Mouse (Mus musculus) urinary bladder, postnatal 14 days (tissue): Measurements from ENCODE around the gene Prr15l.

Experiments
- DNase-seq: peaks from one replicate; pipeline ENCODE4 v3.0.0; 2021; ENCODE audit warnings: low spot score

The Prr15l gene

GRCm38 (mm10) chr11:96947849-96948248, 19.9 kb downstream of the Prr15l start:
- DNase-seq: no peak

DNA sequence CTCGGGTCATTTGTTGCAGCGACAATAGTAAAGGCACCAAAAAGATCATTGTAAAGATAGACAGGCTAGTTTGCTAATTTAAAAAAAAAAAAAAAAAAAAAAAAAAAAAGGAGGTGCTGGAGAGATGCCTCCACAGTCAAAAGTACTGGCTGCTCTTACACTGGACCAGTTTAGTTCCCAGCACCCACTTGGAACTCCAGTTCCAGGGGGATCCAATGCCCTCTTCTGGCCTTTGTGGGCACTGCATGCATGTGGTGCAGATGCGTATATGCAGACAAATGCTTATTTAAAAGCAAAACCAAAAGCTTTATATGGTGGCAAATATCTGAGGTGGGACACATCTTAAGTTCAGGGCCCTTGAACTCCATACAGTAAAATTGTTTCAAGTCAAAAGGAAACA, 22.9 kb downstream of the Prr15l start:
- DNase-seq: no peak

DNA sequence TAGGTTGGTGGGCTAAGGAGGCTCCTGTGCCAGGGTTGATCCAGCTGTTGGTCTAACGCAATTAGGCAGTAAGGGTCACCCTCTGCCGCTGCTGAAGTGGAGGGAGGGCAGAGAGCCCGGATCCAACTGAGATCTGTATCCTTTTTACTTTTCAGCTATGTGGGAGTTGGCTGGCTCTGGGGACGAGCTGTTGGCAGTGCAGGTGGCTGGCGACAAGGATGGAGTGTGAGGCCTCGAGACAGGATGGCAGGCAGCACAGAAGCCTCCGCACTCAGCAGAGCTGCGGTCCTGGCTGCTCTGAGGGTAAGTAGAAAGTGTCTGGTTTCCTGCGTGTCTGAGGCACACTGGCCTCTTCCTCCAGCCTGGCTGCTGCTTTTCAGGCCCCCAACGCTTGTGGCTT, 24.5 kb downstream of the Prr15l start:
- no peak for DNase-seq

DNA sequence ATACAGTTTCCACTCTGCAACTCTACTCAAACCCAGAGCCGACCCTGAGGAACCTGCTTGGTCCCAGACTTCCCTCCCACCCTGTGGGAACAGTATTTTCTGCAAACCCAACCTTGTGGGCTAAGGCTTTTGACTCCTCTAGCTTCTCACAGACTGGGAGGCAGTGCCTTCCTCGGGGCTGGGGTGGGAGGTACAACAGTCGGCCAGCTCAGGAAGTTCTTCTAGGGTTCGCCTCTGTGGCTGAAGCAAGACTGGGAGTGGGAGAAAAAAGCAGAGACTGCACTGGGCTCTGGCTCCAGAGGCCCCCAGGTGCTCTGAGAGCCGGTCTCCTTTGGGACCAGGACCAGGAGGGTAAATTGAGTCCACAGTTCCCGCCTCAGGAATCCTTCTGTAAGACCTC, 25.0 kb downstream of the Prr15l start:
- DNase-seq: no peak

DNA sequence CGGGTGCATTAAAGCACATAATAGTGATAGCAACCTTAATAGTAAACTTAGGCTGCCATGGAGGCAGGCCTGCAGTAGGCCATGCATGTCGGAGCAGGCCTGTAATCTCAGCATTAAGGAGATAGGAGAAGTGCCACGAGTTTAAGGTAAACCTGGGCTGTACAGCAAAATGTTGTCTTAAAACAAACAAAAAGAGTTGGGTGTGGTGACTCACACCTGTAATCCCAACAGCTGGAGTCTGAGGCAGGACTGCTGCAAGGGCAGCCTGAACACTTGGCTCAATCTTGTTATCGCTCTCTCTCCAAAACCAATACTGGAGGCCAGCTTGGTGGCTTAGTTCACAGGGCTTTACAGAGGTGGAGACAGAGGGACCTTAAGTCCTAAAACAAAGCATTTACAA, 27.2 kb downstream of the Prr15l start:
- no peak for DNase-seq

- DNase-seq: no peak
Measured at GRCm38 (mm10) chr11:96956009-96956724, 28.3 kb downstream of the Prr15l start.

- DNase-seq: no peak
Measured at GRCm38 (mm10) chr11:96957061-96957805, 29.3 kb downstream of the Prr15l start.

GRCm38 (mm10) chr11:96963580-96963979, 35.7 kb downstream of the Prr15l start:
- DNase-seq: peak; percentile 93

- DNase-seq: no peak
Measured at GRCm38 (mm10) chr11:96966172-96966571, 38.3 kb downstream of the Prr15l start.

- DNase-seq: no peak
Measured at GRCm38 (mm10) chr11:96966914-96967543, 39.1 kb downstream of the Prr15l start.

GRCm38 (mm10) chr11:96967544-96968269, 39.8 kb downstream of the Prr15l start:
- no peak for DNase-seq

DNA sequence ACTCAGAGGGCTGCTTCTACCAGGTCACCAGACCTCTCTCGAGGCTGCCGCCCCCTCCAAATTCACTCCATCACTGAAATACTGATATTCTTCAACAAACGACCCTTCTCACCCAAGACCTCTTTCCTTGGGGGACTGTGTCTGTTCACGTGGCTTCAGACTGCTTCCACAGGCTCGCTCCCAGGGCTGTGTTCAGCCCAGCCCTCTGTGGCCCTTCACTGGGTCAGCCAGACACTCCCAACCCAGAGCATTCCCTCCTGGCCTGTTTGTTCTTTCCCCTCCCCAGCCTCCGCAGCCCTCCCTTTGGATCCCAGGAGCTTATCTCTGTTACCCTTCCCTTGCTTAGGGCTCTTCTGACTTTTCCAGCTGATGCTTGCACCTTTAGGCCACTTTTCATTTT, 40.6 kb downstream of the Prr15l start:
- DNase-seq: no peak

DNA sequence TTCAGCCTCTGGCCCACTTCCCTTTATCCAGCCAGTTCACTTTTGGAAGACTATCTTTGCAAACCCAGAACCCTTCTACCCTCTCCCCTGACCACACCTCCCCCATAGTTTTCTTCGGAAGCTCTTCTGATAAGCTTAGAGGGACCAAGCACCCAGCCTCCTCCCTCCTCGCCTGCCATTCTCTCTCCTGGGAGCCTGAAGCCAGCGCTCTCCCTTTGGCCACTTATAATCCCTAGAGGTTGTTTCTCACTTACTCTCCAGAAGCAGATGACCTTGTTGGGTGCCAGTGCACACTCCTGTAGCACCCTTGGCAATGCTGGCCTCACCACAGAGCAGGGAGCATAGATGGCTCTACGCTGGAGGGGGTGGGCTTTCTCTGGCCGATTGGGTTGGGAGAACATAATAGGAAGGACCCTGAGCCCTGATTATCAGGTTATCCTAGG, 41.4 kb downstream of the Prr15l start:
- no peak for DNase-seq

DNA sequence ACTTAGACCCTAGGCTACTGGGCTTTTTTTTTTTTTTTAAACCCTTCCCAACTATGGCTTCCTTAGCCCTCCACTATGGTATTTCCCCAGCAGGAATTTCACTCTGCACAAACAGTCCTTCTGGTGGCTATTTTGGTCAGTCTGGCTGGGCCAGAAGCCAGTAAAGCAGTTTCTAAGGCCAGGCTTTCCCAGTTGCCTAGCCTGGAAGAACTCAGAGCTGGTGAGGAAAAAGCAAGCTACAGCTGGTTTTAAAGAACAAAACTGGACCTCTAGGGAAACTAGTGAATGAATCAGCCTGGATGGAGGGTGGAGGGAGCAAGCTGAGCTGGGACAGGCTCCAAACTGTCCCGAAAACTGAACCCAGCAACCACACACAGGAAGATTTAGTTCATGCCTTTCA, 41.8 kb downstream of the Prr15l start:
- peak; percentile 60 for DNase-seq

DNA sequence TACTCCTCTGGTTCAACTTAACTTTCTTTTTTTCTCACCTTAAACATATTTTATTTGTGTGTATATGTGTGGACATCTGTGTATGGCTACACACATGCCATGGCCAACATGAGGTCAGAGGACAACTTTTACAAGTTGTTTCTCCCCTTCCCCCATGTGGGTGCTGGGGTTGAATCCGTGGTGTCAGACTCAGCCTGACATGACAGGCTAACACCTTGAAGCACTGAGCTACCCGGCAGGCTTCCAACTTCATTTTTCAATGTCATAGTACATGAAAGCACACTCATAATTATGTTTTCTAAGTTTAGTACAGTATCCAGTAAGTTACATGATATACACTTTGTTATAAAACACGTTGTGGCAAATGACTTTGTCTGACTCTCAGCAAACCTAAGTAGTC, 42.4 kb downstream of the Prr15l start:
- DNase-seq: no peak

DNA sequence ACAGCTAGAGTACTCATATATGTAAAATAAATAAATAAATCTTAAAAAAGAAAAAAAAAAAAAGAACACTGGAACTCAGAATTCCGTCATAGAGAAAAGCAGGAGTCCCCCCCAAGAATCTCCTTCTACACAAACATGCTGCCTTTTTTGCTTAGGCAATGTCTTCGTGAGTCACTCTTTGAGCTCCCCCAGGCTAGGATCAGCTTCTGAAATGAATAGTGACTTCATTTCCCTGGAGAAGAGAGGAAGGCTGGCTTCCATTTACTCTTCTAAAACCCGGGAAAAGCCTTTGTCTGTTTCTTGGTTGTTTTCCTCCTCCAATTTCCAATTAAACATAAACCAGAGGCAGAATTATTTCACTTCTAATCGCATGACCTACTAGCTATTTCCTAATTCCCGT, 45.0 kb downstream of the Prr15l start:
- DNase-seq: no peak

DNA sequence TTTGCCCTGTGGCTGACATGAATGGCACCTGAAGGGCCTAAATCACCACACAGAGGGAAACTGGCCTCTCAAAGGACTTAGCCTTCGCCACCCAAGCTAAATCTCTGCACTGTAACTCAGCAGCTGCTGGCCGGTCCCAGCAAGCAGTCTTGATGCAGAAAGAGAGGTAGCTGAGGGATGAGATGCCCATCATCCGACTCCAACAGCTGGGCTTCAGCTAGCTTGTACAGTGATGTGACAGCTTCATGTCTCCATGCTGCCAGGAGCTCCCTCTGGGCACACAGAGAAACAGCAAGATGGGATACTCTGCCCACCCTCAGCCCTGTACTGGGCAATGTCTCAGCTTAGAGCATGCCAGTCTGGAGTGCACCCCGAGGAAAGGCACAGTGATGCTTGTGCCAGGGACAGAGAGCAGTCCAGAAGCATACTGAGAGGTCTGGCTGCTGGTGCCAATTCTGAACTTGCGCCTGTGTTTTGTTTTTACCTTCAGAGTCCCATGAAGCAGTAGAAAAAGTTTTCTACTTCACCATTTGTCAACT, 45.6 kb downstream of the Prr15l start:
- no peak for DNase-seq

DNA sequence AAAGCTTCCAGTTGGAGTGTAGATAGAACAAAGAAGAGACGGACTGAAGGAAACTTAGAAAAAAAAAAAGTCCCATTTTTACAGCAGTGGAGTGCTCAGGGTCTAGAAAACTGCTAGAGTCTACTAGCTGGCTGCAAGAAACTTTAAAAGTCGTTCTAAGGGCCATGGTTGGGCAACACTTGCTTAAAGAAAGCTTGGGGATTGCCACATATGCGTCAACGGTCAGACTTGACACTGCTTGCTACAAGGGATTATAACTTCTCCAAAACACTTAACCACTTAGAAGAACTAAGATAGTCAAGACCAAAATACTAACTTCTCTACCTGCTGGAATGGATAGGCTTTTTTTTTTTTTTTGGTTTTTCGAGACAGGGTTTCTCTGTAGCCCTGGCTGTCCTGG, 46.9 kb downstream of the Prr15l start:
- DNase-seq: no peak

DNA sequence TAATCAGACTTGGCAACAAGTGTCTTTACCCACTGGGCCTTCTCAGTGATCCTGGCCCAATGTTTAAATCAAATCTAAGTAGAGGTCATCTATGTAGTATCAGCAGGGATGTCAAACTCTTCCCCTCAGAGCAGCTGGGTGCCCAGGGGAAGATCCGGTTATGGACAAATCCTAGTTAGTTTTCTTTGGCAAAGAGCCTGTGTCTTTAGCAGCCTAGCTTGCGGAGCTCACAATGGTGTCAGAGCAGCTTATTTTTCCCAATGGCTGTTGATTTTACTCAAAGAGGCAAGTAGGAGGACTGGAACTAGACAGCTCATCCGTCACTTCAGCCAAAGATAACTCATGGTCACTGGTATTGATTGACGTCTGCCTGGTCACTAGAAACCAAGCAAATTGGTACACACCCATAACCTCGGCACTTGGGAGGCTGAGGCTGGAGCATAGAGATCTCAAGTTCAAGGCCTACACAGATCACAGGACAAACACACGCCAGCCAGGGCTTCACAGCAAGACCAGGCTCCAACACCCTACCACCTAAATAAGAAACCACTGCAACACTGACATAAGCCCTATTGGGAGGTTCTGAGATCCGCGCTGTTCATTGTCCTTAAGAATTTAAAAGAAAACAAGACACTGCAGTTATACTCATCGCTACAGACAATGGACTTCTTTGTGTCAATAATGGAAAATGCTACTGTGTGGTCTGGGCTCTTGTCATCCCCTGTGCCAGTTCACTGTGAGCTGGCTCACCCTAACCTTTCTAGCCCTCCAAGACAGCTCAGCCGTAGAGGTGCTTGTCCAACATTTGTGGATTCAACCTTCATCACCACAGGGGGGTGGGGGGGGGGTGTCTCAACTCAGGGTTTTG, 47.8 kb downstream of the Prr15l start:
- DNase-seq: no peak

DNA sequence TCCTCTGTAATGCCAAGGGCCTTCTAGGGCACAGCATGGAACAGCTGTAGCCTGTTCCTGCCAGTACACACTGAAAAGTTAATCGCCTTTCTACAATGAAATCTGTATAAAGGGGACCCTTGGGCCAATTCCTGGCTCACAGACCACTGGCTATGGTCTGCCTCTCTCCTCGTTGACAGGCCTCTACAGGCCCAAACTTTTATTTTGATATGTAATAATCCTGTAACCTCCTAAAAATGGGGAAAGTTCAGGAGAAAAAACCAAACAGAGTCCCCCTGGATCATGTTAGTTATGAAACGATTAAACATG, 48.4 kb downstream of the Prr15l start:
- no peak for DNase-seq

- DNase-seq: peak; percentile 86
Measured at GRCm38 (mm10) chr11:96976911-96977591, 49.1 kb downstream of the Prr15l start.
